Mouse (Mus musculus) layer of hippocampus, adult 18-20 months (tissue): Measurements from ENCODE around the gene Gpr12. TPM values are rescaled to one million over a fixed set of nuclear protein-coding genes. Genes with fewer than 3 reads are reported as not detected.
A peak's percentile ranks its signal among the peaks of the same experiment; 100 is the strongest.
"Not testable (repeated sequence)": the region's sequence is repeated elsewhere in the genome, so short reads cannot be mapped to it uniquely, and the experiment has no call there.

Experiments used
- DNase-seq, 2 experiments: peaks; one replicate each; pipeline ENCODE4 v3.0.0; 2022; ENCODE audit warnings: low spot score in 2 of 2
- total RNA-seq, 2 experiments: library from RNA; stranded (reverse); gene quantifications; 2 replicates each; pipeline ENCODE4 v1.2.3; 2021

The Gpr12 gene
- total RNA-seq, 2 experiments from 2014 or later: 33.5 to 37.5 TPM

DNA sequence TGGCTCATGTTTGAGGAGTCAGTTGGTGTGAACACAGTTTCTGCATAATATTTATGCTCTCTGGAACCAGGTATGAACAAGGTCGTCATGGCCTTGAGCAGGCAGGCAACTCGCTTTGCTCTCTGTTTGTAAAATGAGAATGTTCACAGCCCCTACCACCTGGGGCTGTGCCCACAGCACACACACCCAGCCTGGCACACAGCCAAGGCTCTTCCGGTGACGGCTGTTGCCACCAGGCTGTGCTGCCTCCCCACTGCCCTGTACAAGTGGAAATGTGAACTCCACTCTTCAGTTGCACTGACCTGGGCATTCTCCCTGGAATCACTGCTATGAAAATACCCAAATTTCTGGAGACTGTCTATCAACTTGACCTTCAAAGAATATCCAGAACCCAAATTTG lies 5.9 kb upstream of the Gpr12 start:
- peak in 1 of 2 experiments; percentile 20 for DNase-seq

DNA sequence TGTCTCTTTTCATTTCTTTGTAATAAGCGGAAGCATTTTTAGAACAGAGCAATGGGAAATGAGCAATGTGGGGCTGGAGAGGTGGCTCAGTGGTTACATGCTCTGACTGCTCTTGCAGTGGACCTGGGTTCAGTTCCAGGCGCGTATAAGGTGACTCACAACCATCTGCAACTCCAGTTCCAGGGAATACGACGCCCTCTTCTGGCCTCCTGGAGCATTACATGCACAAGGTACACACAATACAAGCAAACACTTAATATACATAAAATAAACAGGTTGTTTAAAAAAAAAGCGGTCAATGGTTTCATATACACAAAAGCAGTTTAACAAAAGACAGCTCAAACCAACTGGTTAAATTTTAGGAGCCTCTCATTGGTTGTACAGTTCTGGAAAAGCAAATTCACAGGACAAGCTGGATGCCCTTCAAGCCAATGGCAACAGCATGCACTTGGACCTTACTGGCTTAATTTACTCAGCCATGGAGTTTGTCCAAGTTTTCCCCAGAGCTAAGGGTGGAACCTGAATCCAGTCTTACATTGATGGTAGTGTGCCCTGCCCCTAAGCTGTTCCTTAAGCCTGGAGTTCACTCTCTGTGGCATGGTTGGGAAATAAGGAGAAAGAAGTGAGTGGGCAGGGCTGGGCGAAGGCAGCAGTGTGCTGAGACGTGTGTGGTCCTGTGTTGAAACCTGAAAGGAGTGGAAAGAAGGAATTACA lies 1.5 kb upstream of the Gpr12 start:
- no peak for DNase-seq

DNA sequence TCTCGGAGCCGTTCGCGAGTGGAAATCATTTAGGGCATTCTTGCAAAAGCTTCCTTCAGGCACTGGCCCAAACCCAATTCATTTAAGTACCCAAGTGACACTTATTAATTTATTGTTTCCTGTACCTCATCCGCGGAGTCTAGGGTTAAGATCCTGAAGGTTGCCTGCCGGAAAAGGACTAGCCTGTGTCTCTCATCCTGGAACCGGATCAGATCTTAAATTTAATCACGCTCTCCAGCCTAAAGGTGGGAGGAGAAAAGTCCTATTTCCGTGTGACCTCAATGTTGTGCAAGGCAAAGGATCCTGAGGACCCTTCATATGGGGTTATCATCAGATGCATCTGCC lies 240 bp upstream of the Gpr12 start:
- no peak for DNase-seq

DNA sequence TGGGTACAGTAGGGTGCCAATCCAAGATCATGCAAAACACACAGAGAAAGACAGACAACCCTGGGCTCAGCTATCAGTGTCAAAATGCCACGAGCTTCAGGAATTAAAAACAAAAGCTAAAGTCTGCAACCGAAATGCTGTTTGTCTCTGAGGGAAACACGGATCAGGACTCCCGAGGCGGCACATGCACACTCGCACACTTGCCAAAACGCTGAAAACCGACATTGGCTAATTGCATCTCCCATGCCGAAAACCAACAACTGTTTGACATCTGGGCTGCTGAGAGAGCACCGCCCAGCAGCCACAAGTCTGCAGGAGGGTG lies 922 bp downstream of the Gpr12 start:
- peak in 1 of 2 experiments; percentile 41 for DNase-seq

GRCm38 (mm10) chr5:146576668-146577067 lies 8.4 kb downstream of the Gpr12 start:
- DNase-seq: no peak

DNA sequence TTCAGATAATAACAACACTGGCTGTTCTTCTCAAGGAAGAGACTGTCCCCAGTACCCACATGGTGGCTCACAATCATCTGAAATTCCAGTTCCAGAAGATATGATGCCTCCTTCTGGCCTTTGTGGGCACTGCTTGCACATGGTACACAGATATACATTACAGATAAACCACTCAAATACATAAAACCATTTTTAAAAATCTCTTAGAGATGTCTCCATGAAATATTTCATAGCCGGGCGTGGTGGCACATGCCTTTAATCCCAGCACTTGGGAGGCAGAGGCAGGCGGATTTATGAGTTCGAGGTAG lies 12.3 kb downstream of the Gpr12 start:
- not testable (repeated sequence) for DNase-seq

DNA sequence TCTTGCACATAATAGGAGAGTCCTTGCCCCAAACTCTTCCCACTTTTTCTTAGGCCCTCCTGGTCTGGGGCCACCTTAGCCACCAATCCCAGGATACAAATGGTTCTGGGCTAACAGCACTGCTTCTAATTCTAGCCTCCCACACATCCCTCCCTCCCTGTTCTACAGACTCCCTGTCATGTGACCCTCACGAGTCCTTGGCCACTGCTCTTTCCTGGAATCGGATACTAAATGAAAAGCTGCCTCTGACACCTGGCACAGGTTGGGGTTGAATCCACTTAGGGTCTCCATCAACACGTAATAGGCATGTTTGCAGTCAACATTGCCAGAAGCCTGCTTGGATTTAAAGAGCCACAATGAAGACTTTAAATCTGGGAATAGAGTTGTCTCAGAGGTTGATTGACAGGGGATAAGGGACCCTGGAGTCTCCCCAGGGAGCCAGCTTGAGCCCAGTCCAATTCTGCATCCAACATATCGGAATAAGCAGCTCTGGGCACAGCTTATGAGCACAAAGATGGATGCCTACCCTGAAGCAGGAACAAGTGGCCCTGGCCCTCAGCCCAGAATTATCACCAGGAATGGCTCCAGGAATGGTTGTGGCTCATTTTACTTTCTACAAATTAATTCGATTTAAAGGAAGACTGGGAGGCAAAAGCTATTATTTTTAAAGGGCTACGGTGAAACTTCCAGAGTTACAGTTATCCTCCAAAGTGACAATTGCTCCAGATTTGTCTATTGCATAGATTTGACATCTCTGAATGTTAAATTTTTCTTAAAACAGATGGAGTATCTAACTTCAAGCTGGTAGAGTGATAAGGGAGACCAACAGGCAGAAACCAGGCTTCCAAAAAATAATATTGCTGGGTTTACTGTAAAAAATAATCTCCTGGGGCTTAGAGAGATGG lies 13.0 kb downstream of the Gpr12 start:
- DNase-seq: peak; percentile 74 to 91

DNA sequence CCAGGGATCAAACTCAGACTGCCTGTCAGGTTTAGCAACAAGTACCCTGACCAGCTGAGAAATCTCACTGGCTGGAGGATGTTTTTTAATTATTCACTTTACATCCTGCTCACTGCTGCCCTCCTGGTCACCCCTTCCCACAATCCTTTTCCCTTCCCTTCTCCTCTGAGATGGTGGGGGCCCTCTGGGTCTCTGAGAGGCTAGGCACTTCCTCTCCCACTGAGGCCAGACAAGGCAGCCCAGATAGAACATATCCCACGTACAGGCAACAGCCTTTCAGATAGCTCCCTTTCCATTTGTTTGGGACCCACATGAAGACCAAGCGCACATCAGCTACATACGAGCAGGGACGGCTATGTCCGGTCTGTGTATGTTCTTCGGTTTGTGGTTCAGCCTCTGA lies 14.9 kb downstream of the Gpr12 start:
- DNase-seq: not testable (repeated sequence)

DNA sequence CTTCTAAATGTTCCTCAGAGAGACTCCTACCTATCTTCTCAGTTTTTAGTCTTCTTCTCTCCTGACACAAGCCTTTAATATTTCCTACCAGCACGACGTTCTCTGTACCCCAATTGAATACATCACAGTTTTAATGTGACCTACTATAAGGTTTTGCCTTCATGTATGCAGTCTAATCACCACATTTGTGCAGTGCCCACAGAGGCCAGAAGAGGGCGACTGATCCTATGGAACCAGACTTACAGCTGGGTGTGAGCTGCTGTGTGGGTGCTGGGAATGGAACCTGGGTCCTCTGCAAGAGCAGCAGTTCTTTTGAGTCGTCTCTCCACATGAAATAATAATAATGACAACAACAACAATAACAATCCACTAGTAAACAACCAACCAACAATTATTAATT lies 18.0 kb downstream of the Gpr12 start:
- no peak for DNase-seq

- DNase-seq: no peak
Observed at GRCm38 (mm10) chr5:146564259-146564658, 20.8 kb downstream of the Gpr12 start.

GRCm38 (mm10) chr5:146555836-146556235 lies 29.2 kb downstream of the Gpr12 start, which contains the start of gene Gm3415:
Gm3415 (plus strand) TSS chr5:146556136.
- not testable (repeated sequence) for DNase-seq

DNA sequence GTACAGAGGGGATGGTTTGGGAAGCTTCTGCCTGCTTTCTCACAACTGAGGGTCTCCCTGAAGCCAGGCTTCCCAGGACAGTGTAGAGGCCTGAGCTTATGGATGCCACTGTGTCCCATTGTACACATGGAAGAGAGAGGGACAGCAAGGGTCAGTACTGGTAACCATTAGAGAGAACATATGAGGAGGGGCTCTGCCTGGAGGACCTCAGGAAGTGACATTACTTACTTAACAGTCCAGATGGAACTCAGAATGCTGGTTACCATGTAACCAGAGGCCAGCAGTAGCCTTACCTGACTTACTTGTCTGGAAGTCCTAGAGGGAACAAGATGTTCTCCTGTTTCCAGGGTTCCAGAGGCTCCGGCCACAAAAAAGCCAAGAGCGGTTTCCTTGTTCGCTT lies 47.7 kb downstream of the Gpr12 start, which contains the start of gene Gm3409:
Gene Gm3409, plus strand, starts transcription at position 301 of the 400 bp plus-strand sequence.
- not testable (repeated sequence) for DNase-seq

Other genes starting within 250 kb of the Gpr12 start
- gene Wasf3, start 200.3 kb downstream of the Gpr12 start, total RNA-seq: 100 to 1,000 TPM; 104 to 106 TPM
- gene Gm6408, start 103.3 kb downstream of the Gpr12 start, total RNA-seq: not detected
- gene Gm6370, start 93.9 kb downstream of the Gpr12 start, total RNA-seq: not detected
- gene 4930449I24Rik, start 82.8 kb downstream of the Gpr12 start, total RNA-seq: not detected
- gene Gm3402, start 71.1 kb downstream of the Gpr12 start, total RNA-seq: not detected
- not detected for gene Gm3404, start 59.4 kb downstream of the Gpr12 start, total RNA-seq
- not detected for gene Gm3409, start 47.6 kb downstream of the Gpr12 start, total RNA-seq
- not detected for gene Gm3415, start 29.1 kb downstream of the Gpr12 start, total RNA-seq
- 10 to 100 TPM; 57.2 to 57.9 TPM for gene Usp12, start 209.8 kb upstream of the Gpr12 start, total RNA-seq
- 100 to 1,000 TPM; 206 to 211 TPM for gene Rpl21, start 247.7 kb upstream of the Gpr12 start, total RNA-seq